Mouse (Mus musculus): ENCODE measurements around the gene Fgfr2.

Gene Fgfr2

DNA sequence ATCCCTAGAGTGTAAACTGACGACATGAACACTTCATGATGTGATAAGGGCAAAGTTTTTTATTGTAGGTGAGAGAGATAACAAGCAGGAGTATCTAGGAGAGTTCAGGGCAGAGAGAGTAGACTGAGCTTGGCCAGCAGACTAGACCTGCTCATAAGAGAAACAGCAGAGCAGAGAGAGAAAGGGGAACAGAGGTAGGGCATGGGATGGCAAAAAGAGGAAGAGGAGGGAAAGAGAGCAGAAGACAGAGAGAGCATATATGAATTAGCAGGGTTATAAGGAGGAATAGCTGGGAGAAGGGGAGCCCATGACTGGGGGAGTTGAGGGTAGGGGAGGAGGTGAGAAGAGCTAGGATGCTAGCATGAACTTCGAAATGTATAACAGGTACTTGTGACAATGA lies 1791.5 kb downstream of the Fgfr2 start:
- no peak for DNase-seq

DNA sequence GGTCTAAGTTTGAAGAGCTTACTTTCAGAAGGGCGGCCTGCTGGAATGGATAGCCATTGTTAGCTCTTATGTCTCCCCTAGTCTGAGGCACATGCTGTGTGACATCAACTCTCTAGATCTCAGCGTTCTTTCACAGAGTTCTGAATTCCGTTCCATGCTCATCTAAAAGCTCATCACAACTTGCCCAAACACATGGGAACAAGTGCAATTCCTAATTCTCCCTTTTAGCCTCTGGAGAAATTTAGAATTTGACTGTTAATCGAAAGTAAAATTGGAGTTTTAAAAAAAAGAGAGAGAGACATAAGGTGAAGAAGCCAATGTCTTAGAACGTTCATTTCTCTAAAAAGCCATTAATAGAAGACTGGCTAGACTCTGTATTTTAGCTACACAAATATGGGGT lies 1793.7 kb downstream of the Fgfr2 start, which contains the start of gene Fam24b:
Gene Fam24b (minus strand): TSS at position 101 of the 400 bp plus-strand sequence.
- no peak for DNase-seq

DNA sequence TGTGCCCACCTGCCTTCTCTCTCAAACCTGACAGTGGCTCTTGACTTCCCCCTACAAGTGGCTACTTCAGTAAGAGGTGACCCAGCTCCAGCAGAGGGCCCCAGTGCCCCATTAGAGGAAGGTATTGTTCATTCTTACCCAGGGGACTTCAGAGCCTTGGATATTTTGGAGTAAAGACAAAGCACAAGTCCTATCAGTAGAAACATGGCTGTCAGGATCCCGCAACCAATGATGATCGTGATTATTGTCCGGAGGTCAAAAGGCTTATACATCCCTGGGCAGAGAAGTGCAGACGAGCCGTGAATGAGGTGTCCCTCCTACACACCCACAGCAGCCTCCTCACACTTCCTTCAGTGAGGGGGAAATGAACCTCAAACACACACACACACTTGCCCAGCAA lies 1796.1 kb downstream of the Fgfr2 start:
- DNase-seq: no peak

DNA sequence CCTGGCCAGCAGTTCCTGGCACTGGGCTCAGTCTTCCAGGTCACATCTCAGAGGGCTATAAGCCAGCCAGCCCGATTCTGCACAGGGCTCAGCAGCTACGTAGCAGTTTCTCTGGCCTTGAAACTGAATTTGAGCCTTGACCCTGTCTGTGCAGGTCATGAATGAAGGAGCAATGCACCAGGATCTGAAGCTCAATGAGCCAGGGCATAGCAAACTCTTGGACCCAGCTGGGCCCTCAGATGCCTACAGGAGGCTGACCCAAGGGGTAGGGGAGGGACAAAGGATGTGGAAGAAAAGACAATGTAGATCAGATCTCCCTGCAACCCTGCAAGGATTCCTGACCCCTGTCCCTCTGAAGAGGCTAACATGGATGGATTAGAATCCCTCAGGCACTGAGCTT lies 1801.0 kb downstream of the Fgfr2 start, which contains the start of gene Cuzd1:
Gene Cuzd1 (minus strand): TSS at position 101 of the 400 bp plus-strand sequence.
- no peak for DNase-seq

DNA sequence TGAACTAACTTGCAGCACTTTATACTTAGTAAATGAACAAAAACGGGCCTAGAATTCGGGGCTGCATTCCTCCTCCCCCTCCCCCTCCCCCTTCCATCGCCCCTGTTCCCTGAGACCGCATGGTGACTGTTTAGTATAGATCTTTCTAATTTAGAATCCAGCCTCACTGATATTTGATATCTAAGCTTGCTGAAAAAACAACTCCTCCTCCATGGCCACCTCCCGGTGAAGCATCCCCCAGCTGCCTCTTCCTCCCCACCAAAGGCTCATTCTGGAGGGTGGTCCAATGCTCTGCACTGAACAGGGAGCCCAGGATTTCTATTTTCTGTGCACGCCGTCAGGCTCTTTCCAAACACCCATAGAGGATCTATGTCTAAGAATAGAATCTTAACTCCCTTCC lies 1804.8 kb downstream of the Fgfr2 start:
- no peak for DNase-seq

DNA sequence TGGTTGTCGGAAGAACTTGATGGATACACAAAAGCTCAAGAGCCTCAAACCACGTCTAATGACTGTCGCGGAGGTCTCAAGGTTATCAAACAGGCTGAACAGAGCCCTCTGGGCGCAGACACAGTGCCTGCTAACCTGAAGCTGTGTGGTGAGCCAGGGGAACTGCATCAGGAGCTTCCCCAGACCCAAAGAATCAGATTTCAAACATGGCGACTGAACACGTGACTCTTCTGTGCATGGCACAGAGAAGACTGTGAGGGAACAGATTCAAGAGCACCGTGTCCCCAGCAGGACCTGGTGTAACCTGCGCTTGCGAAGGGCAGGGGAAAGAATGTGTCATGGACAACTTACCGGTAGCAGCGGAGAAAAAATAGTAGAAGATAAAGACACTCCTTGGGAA lies 1805.6 kb downstream of the Fgfr2 start:
- no peak for DNase-seq

DNA sequence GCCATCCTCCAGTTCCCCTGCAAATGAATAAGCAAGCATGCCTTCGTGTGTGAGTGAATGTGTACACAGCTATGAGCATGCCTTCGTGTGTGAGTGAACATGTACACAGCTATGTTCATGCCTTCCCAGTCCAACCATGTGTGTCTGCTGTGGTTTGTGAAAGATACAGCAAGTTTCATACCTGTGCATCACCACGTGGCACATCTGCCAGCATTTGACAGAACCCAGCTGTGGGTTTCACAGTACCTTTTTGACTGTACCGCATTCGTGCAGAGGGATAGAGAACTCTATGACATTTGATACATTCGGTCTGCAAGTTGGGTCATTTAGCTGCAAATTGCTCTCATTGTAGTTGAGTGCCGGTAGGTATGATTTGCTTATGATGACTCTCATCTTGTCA lies 1808.7 kb downstream of the Fgfr2 start:
- DNase-seq: no peak

DNA sequence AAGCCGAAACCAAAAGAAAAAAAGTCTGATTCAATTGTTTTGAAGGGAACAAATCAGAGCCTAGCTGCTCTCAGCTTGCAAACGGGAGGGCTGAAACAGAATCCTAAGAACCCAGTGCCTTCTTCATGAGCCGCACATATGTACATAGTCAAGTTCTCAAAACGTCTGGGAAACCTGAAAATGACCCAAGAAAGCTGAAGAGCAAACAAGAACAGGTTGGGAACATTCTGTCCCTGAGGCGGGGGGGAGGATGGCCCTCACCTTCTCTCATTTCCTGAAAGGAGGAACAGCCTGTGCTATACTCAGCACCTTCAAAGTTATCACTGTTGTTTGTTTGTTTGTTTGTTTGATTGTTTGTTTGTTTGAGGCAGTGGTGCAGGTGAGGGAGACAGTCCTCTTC lies 1816.4 kb downstream of the Fgfr2 start:
- DNase-seq: no peak

DNA sequence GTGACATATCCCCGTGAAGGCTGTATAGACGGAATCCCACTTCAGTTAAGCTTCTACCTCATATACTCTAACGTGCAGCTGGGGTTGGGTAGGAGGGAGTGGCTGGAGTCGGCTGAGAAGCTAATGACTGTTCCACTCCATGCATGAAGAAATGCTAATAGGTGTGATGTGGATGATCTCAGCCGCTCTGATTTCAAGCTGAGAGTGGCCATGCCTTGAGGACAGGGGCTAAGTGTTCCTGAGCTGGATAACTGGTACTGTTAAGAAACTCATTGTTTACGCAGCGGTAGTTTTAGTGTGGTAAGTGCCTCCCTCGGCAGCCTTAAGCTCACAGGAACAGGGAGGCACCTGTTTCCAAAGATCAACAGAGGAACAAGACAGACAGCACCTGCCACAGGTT lies 1819.8 kb downstream of the Fgfr2 start:
- no peak for DNase-seq

DNA sequence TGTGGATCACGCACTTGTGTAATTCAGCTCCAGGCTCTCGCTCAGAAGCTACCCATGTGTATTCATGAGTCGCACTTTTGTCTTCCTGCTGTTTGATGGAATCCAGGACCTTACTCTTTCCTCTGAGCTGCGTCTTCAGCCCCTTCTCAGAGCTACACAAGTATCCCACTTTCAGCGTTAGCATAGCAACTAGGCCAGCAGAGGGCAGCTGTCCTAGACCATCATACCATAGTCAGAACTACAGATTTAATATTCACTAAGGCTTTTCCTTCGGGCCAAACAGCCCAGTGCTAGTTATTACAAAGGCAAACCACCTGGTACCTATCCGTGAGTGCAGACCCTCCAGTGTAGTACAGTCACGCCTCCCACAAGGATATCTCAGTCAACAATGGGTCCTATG lies 1826.0 kb downstream of the Fgfr2 start:
- DNase-seq: no peak

DNA sequence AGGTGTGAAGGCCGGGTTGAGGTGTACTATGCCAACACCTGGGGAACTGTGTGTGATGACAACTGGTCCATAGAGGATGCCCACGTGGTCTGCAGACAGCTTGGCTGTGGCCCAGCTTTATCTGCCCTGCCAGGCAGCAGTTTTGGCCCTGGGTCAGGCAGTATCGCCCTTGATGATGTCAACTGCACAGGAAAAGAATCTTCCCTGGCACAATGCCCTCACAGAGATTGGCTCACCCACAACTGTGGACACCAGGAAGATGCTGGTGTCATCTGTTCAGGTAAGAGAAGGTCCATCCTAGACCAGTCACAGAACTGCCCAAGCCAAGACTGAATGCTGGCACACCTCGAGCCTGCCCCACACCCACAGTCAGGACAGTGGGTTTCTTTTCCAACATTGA lies 1857.3 kb downstream of the Fgfr2 start:
- no peak for DNase-seq

DNA sequence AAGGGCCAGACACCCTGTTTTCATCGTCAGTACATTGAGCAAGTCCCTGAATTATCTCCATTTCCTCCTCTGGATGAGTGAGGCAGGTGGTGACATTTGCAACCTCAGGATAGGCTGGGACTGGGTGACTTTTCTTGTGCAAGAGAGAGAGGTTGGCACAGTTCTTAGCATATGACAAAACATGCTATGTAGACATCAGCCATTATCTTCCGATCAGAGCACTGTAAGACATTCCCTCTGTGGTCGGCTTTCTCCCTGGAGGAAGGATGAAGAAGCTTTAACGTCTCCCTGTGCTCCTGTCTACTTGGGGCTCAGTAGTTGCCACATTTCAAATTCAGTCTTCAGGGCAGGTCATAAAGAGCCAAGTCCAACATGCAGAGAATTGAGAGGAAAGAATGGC lies 1858.9 kb downstream of the Fgfr2 start:
- DNase-seq: no peak

DNA sequence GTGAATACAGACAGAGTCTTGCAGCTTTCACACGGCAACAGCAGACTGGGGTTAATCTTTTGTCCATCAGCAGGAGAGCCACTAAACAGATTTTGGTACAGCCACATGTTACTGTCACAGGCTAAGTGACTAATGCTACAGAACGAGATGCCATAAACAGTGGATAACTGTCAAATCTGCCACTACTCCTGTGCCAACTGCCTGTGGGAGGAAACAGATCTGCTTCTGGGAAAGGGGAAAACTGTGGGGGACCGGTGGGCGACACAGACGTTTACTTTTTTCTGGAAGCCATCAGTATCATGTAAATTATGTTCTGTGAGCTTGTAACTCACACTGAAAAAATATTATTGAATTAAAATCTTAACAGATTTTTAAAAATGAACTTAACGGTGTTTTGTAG lies 1862.2 kb downstream of the Fgfr2 start:
- DNase-seq: peak; percentile 74

DNA sequence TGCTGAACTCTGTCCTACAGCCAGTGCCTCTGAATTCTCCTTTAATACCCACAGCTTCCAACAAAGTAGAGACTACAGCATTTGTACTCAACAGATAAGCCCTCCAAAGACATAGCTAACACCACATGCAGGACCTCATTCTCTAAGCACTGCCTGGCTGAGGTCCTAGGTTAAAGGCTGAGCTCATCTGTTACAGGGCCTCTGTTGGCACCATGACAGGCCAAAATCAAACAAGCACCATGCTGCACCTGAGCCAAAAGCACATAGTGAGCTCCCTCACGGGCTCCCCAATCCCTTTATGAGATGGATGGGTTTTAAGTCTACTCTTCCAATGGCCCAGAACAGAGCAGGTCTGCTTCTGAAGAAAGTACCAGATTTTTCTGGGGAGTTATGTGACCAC lies 1865.8 kb downstream of the Fgfr2 start:
- no peak for DNase-seq

DNA sequence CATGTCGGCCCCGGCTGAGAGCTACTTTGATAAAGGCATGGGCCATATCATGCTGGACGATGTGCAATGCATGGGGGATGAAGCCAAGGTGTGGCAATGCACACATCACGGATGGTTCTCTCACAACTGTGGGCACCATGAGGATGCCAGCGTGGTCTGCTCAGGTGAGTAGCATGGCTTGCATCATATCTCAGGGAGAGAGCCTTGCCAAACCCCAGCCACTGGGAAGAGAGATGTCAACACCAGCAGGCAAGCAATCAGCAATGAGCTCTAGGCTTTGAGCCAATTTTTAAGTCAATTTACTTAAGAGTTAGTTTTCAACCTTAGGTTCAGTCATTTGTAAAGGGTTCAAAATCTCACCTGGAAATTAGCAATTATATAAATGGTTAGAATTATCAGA lies 1866.3 kb downstream of the Fgfr2 start:
- no peak for DNase-seq

DNA sequence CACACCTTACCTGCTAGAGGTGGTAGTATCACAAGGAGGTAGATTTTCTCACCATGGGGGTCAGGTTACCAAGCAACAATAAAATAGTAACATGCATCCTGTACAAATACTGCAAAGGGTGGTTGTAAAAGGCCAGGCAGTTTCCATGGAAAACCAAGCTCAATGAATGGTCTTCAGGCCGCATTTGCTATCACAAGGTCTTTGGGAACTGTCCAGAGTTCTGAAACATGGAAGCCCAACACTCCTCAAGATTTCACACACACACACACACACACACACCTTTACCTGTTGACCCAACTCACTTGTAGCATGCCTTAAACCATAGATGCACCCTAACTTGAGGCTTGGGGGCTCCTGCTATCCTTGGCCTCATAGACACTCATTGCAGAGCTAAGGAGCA lies 1878.2 kb downstream of the Fgfr2 start:
- DNase-seq: no peak

DNA sequence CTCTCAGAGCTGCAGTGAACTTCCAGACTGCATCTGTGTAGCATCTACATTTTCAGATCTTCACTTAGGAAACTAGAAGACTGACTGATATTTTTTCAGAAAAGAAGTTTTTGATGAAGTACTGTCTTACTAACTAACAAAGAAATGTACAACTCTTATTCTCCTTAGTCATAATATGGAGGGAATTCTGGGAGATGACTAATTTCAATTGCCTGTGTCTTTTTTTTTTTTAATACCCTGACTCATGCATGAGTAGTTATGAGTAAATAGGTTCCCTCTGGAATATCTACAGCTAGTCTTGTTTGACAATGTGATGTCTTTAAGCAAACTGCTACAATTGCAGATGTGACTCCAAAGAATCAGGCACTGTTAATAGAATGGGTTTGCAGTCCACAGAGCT lies 1887.1 kb downstream of the Fgfr2 start:
- DNase-seq: no peak

DNA sequence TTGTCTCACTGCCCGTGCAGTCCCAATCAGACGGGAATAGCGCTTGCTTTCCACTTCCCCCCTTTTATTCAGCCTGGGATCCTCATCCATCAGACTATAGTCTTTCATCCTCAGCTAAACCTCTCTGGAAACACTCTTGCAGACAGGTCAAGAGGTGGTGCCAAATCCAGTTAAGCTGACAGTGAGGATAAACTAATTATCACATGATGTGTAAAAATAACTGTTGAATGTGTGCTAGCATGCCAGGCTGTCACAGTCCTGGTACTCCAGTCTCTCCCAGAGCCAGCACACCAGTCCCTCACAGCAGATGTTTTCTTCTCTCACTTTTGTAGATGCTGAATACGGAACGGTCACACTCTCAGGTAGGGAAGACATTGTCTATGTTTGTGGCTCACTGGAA lies 1900.1 kb downstream of the Fgfr2 start:
- no peak for DNase-seq

DNA sequence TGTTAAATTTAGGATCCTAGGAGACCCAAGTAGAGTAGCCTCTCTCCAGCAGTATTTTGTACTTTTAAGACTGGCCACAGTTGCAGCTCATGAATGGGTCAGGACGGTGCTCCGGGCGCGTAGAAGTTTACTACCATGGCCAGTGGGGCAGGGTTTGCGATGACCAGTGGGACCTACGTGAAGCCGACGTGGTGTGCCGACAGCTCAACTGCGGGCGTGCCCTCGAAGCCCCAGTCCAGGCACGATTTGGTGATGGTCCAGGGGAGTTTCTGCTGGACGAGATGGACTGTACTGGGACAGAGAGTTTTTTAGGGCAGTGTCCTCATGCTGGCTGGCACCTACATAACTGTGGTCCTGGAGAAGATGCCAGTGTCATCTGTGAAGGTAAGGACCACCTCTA lies 1935.2 kb downstream of the Fgfr2 start:
- no peak for DNase-seq

DNA sequence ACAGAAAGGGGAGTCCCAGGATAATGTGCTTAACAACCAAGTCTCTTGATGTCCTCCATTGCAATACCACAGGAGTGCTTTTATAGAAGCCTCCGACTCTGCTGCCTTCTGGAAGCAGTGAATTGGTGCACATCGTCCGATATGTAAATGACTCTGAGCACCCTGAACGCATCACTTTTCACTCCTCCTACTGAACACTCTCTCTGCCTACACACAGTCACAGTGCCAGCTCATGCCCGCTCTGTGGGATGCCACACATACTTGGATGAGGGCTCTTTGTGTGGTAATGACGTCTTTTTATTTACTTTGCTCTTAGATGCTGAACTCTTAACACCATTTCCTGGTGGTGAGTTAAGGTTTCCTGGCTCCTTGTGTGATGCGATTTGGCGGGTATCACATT lies 1936.1 kb downstream of the Fgfr2 start:
- peak; percentile 29 for DNase-seq

DNA sequence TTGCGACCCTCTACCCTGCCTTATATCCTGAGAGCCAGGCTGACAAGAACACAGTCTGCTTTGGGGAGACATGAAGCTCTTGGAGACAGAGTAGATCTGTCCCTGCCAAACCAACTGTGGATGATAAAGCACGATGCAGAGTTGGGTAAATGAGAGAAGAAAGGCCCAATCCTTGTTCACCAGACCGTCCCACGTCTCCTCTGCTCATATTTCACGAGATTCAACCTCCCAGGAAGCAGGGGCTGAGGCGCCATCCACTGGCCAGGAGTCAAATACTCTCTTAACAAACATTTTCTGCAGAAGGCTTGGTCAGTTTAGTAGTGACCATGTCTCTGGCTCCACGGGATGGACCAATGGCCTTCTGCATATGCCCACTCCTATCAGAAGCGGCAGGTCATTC lies 1938.8 kb downstream of the Fgfr2 start:
- DNase-seq: no peak

DNA sequence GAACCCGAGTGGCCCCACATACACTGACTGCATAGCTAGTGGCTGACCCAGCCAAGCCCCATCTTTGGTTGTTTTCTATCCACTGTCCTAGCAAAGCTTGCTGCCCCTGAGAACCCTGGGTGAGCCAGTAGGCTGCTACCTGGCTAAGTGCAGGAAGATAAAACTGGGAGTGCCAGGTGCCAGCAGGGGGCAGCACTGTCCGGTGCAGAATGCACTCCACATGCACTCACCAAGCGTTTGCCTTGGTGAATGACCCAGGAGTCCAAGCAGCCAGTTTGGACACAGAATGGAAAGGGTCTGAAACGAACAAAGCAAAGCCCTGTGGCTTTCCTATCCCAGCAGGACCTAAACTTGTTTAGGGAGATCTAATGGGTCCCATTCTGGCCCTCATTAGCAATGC lies 1940.5 kb downstream of the Fgfr2 start:
- DNase-seq: no peak

DNA sequence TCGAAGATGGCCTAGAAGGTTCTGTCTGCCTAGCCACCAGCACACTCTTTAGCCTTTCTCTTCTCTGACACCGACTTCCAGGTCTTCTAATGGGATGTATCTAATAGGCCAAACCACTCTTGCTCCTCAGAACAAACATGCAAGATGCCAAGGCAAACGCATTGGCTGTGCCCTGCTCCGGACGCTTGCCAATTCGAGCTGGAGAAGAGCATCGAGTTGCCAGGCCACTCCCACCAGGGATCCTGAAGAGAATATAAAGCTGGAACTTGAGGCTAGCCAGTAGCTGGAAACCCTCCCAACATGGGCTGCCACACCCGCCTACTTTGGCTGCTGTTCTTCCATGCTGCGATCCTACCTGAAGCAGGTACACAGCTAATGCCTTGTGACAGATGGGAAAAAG lies 1949.0 kb downstream of the Fgfr2 start, which contains the start of gene 5430419D17Rik:
Gene 5430419D17Rik (plus strand): TSS at position 282 of the 400 bp plus-strand sequence.
- DNase-seq: no peak

DNA sequence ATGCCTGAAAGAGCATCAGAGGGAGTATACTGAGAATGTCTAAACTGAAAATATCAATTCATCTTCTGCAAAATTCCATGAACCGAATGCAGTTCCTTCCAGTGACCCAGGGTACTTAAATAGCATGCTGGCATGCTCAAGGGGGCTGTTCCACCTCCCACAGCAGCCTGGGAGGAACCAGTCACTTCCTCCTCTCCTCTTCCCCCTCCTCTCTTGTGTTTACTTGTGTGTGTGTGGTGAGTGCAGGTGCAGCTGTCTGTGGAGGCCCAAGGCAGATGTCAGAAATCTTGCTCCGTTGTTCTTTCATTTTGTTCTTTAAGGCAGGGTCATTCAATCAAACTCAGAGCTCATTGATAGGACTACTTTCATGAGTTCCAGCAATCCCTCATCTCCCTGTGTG lies 1954.1 kb downstream of the Fgfr2 start:
- no peak for DNase-seq

DNA sequence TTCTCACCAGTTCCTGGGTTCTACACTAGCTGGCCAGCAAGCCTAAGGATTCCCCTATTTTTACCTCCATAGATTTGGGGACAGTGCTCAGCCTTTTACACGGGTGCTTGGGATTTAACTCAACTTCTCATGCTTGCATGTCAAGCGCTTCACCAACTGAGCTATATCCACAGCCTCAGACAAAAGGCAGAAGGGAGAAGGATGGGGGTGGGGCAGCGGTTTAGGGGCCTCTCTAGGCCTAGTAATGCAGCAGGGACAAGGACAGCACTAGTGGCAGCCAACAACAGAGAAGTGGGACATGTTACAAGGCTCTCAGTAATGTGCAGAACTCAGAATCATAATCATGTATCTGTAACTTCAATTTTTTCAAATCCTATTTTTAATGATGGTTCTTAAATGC lies 1955.4 kb downstream of the Fgfr2 start:
- no peak for DNase-seq

DNA sequence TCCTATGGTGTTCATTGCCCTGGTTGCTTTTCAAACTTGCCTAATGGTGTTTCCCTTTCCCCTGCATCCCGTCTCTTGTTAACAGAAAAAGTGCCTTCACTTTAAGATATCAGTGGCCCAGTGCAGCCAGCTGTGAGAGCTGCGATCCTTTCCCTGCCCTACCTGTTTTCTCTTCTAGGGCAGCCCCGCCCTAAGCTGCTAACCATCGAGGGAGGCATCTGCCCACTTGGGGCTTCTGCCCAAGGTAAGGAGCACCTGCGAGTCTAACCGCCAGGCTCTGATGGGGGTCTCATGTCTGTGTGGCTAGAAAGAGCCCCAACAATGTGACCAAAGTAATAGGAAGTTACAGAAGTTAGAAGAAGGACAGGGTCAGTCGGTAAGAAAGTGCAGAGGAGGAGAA lies 1960.9 kb downstream of the Fgfr2 start:
- DNase-seq: no peak

All from layer of hippocampus, adult 9-11 months (tissue).